Mouse (Mus musculus): ENCODE results near the gene Gm4064.
"Not testable (repeated sequence)": the region's sequence is repeated elsewhere in the genome, so short reads cannot be mapped to it uniquely, and the experiment has no call there.

GRCm38 (mm10) chrY:2830380-2830779 is 34.4 kb upstream of the Gm4064 start, which contains the start of the genes Rbmy and Gm10256:
- not testable (repeated sequence) for TF ChIP-seq POLR2A (IDR thresholded peaks at IDR 0.05; ENCODE audit: extremely low read depth, insufficient read depth, low read length); CTCF (IDR thresholded peaks at IDR 0.05; ENCODE audit: low read depth, low read length)

All from liver, adult 2 months (tissue).